Mouse (Mus musculus) bone marrow macrophage, adult 2 months (primary cell): ENCODE data around the gene Cry2.

Source experiments
- CTCF ChIP-seq: IDR thresholded peaks from 2 replicates; pipeline ENCODE4 v1.5.1; 2012; ENCODE audit warnings: low read depth, mild to moderate bottlenecking, low read length, moderate library complexity
- POLR2A ChIP-seq: IDR thresholded peaks from 2 replicates; pipeline ENCODE4 v1.6.1; 2012; ENCODE audit warnings: mild to moderate bottlenecking, low read depth, low read length, borderline replicate concordance

- TF ChIP-seq CTCF (no peak), POLR2A (no peak)
These were observed 12.0 kb downstream of the Cry2 start for GRCm38 (mm10) chr2:92421723-92422387.
